Mouse (Mus musculus): ENCODE data around the gene Map3k13. TPM values are rescaled to one million over a fixed set of nuclear protein-coding genes. Genes with fewer than 3 reads are reported as not detected.

The Map3k13 gene
- total RNA-seq, 1 experiment = 0.36 TPM

GRCm38 (mm10) chr16:21976203-21976602, 182.1 kb downstream of the Map3k13 start:
- Histone ChIP-seq H3K4me3 (ENCODE audit: insufficient read depth in 1 of 2, low read depth in 1 of 2, low read length in 2 of 2, poor library complexity in 1 of 2, severe bottlenecking in 1 of 2) (no peak overlapping the region), H3K4me1 (ENCODE audit: control insufficient read depth in 2 of 2, insufficient read depth in 2 of 2, low read length in 2 of 2, poor library complexity in 1 of 2) (peaks cover 0 to 8% of the 10 kb centered on the region in 2 experiments; a peak in 2 of 4 replicates), H3K36me3 (ENCODE audit: control insufficient read depth, insufficient read depth, low read length, poor library complexity, severe bottlenecking) (peaks cover 9% of the 10 kb centered on the region; the same call in 1 of the 2 replicates), H3K9ac (ENCODE audit: insufficient read depth, low read depth, low read length, poor library complexity, severe bottlenecking) (no peak overlapping the region), H3K27ac (ENCODE audit: insufficient read depth, low read depth, low read length, poor library complexity, severe bottlenecking) (no peak overlapping the region), H3K9me3 (ENCODE audit: control insufficient read depth, insufficient read depth, low read depth, low read length) (no peaks in the 10 kb centered on the region)
- DNase-seq (ENCODE audit: low read depth, low spot score) = no peak
- in situ Hi-C loops (cut with MboI; ENCODE audit: low sequenced_read_pairs in 2 of 2, unreplicated experiment in 2 of 2) = no loop called here
- TF ChIP-seq MAFK (IDR thresholded peaks at IDR 0.05; ENCODE audit: insufficient read depth, low read depth, low read length) (no peak), ZC3H11A (IDR thresholded peaks at IDR 0.05; ENCODE audit: borderline replicate concordance, low read depth, low read length) (no peak), ZNF384 (IDR thresholded peaks at IDR 0.05; ENCODE audit: low read depth, low read length) (no peak), CHD2 (IDR thresholded peaks at IDR 0.05; ENCODE audit: low read depth, low read length) (no peak), HCFC1 (IDR thresholded peaks at IDR 0.05; ENCODE audit: borderline replicate concordance, insufficient read depth, low read length) (no peak)

- Histone ChIP-seq H3K9me3 (ENCODE audit: control insufficient read depth, insufficient read depth, low read depth, low read length) (no peaks in the 10 kb centered on the region), H3K4me1 (ENCODE audit: control insufficient read depth in 2 of 2, insufficient read depth in 2 of 2, low read length in 2 of 2, poor library complexity in 1 of 2) (peaks cover 0 to 7% of the 10 kb centered on the region in 2 experiments; a peak in 2 of 4 replicates), H3K9ac (ENCODE audit: insufficient read depth, low read depth, low read length, poor library complexity, severe bottlenecking) (no peak overlapping the region), H3K27ac (ENCODE audit: insufficient read depth, low read depth, low read length, poor library complexity, severe bottlenecking) (no peak overlapping the region), H3K36me3 (ENCODE audit: control insufficient read depth, insufficient read depth, low read length, poor library complexity, severe bottlenecking) (peaks cover 11% of the 10 kb centered on the region; the same call in 1 of the 2 replicates), H3K4me3 (ENCODE audit: insufficient read depth in 1 of 2, low read depth in 1 of 2, low read length in 2 of 2, poor library complexity in 1 of 2, severe bottlenecking in 1 of 2) (no peak overlapping the region)
- TF ChIP-seq MAFK (IDR thresholded peaks at IDR 0.05; ENCODE audit: insufficient read depth, low read depth, low read length) (no peak), HCFC1 (IDR thresholded peaks at IDR 0.05; ENCODE audit: borderline replicate concordance, insufficient read depth, low read length) (no peak), ZC3H11A (IDR thresholded peaks at IDR 0.05; ENCODE audit: borderline replicate concordance, low read depth, low read length) (no peak), CHD2 (IDR thresholded peaks at IDR 0.05; ENCODE audit: low read depth, low read length) (no peak), ZNF384 (IDR thresholded peaks at IDR 0.05; ENCODE audit: low read depth, low read length) (no peak)
- no peak for DNase-seq (ENCODE audit: low read depth, low spot score)
- in situ Hi-C loops (cut with MboI; ENCODE audit: low sequenced_read_pairs in 2 of 2, unreplicated experiment in 2 of 2) = no loop called here
Measured at GRCm38 (mm10) chr16:21977347-21977746, 183.2 kb downstream of the Map3k13 start.

Other genes starting within 250 kb of the Map3k13 start
- 1.1 and 1.8 TPM in 2 replicates for gene 2510009E07Rik, start 99.7 kb upstream of the Map3k13 start, total RNA-seq (2012; rRNA removed)
- 1.2 and 1.5 TPM in 2 replicates for gene Ehhadh, start 6.5 kb upstream of the Map3k13 start, total RNA-seq (2012; rRNA removed)
- gene Tmem41a, start 153.2 kb downstream of the Map3k13 start, total RNA-seq (2012; rRNA removed) = 26.9 and 28.8 TPM in 2 replicates
- gene Liph, start 201.3 kb downstream of the Map3k13 start, total RNA-seq (2012; rRNA removed) = 24.5 and 32.5 TPM in 2 replicates
- gene Senp2, start 215.1 kb downstream of the Map3k13 start, total RNA-seq (2012; rRNA removed) = 51.4 and 59.1 TPM in 2 replicates